Mouse (Mus musculus): ENCODE results near the gene Inpp5k.
"Not testable (repeated sequence)": the region's sequence is repeated elsewhere in the genome, so short reads cannot be mapped to it uniquely, and the experiment has no call there.

Inpp5k gene

GRCm38 (mm10) chr11:75677881-75678746, 47.3 kb downstream of the Inpp5k start:
- DNase-seq (ENCODE audit: low spot score in 2 of 2): no peak

- peak; percentile 94 to 97 for DNase-seq (ENCODE audit: low spot score in 2 of 2)
These were observed 48.1 kb downstream of the Inpp5k start, which contains the start of gene Crk for GRCm38 (mm10) chr11:75678747-75679438. Gene Crk (plus strand): TSS chr11:75679259.

- peak; percentile 50 to 78 for DNase-seq (ENCODE audit: low spot score in 2 of 2)
These were observed 48.8 kb downstream of the Inpp5k start for GRCm38 (mm10) chr11:75679439-75680171.

GRCm38 (mm10) chr11:75684462-75684861, 53.7 kb downstream of the Inpp5k start:
- no peak for DNase-seq (ENCODE audit: low spot score in 2 of 2)

- DNase-seq (ENCODE audit: low spot score in 2 of 2): no peak
These were observed 54.2 kb downstream of the Inpp5k start for GRCm38 (mm10) chr11:75684956-75685355.

- DNase-seq (ENCODE audit: low spot score in 2 of 2): no peak
These were observed 56.7 kb downstream of the Inpp5k start for GRCm38 (mm10) chr11:75687343-75687993.

- DNase-seq (ENCODE audit: low spot score in 2 of 2): no peak
These were observed 57.3 kb downstream of the Inpp5k start for GRCm38 (mm10) chr11:75688132-75688531.

- no peak for DNase-seq (ENCODE audit: low spot score in 2 of 2)
These were observed 59.2 kb downstream of the Inpp5k start for GRCm38 (mm10) chr11:75689977-75690376.

- DNase-seq (ENCODE audit: low spot score in 2 of 2): no peak
These were observed 60.3 kb downstream of the Inpp5k start for GRCm38 (mm10) chr11:75691047-75691446.

- no peak for DNase-seq (ENCODE audit: low spot score in 2 of 2)
These were observed 62.8 kb downstream of the Inpp5k start for GRCm38 (mm10) chr11:75693570-75693969.

- DNase-seq (ENCODE audit: low spot score in 2 of 2): not testable (repeated sequence)
These were observed 66.7 kb downstream of the Inpp5k start for GRCm38 (mm10) chr11:75697464-75697863.

Data from right cerebral cortex, adult 2 months (tissue).